Mouse (Mus musculus): Measurements from ENCODE around the gene Sowahd. TPM values are rescaled to one million over a fixed set of nuclear protein-coding genes. Genes with fewer than 3 reads are reported as not detected.

Sowahd gene
- total and polyA plus RNA-seq, 2 experiments from 2014 or later, result 0.09 TPM; not detected in 1

GRCm38 (mm10) chrX:37028378-37028777 lies 20.3 kb upstream of the Sowahd start:
- Histone ChIP-seq H3K4me1 (ENCODE audit: insufficient read depth, low read length) (no peaks in the 10 kb centered on the region), H3K9ac (replicated peaks; ENCODE audit: low read length) (no peak overlapping the region), H3K27ac (no peak overlapping the region), H3K9me3 (ENCODE audit: low read length) (no peaks in the 10 kb centered on the region), H3K27me3 (ENCODE audit: insufficient read depth, low read length) (no peaks in the 10 kb centered on the region), H3K36me3 (ENCODE audit: insufficient read depth, low read length) (no peaks in the 10 kb centered on the region), H3K4me3 (ENCODE audit: low read length) (no peak overlapping the region), H3K4me2 (ENCODE audit: low read depth, low read length) (no peak overlapping the region)
- TF ChIP-seq CTCF (IDR thresholded peaks at IDR 0.05; ENCODE audit: low read depth), result no peak
- WGBS, result 47% methylated on average over 3 of the region's 3 CpGs
- peak; percentile 76 for DNase-seq (ENCODE audit: low spot score)
- ATAC-seq, result peak; percentile 81

- Histone ChIP-seq H3K9me3 (ENCODE audit: low read length) (no peaks in the 10 kb centered on the region), H3K4me3 (ENCODE audit: low read length) (no peak overlapping the region), H3K4me1 (ENCODE audit: insufficient read depth, low read length) (no peaks in the 10 kb centered on the region), H3K36me3 (ENCODE audit: insufficient read depth, low read length) (no peaks in the 10 kb centered on the region), H3K27me3 (ENCODE audit: insufficient read depth, low read length) (no peaks in the 10 kb centered on the region), H3K27ac (no peak overlapping the region), H3K4me2 (ENCODE audit: low read depth, low read length) (no peak overlapping the region), H3K9ac (replicated peaks; ENCODE audit: low read length) (no peak overlapping the region)
- TF ChIP-seq CTCF (IDR thresholded peaks at IDR 0.05; ENCODE audit: low read depth), result peak; percentile 70
- DNase-seq (ENCODE audit: low spot score) (peak; percentile 69), ATAC-seq (no peak)
- 28% methylated on average over 9 of the region's 9 CpGs for WGBS
These were observed 5.9 kb upstream of the Sowahd start for GRCm38 (mm10) chrX:37042726-37043125.

GRCm38 (mm10) chrX:37048890-37049823 lies 512 bp downstream of the Sowahd start:
- Histone ChIP-seq H3K4me2 (ENCODE audit: low read depth, low read length) (peak overlapping the region; percentile 61), H3K9ac (replicated peaks; ENCODE audit: low read length) (no peak overlapping the region), H3K27me3 (ENCODE audit: insufficient read depth, low read length) (no peaks in the 10 kb centered on the region), H3K4me1 (ENCODE audit: insufficient read depth, low read length) (no peaks in the 10 kb centered on the region), H3K4me3 (ENCODE audit: low read length) (peak overlapping the region; percentile 37), H3K27ac (no peak overlapping the region), H3K9me3 (ENCODE audit: low read length) (no peaks in the 10 kb centered on the region), H3K36me3 (ENCODE audit: insufficient read depth, low read length) (no peaks in the 10 kb centered on the region)
- peak; percentile 22 for DNase-seq (ENCODE audit: low spot score)
- WGBS, result 28% methylated on average over 70 of the region's 70 CpGs
- 0 out of 2 replicates have a peak, but pooled peaks have one; percentile 24 for ATAC-seq
- TF ChIP-seq CTCF (IDR thresholded peaks at IDR 0.05; ENCODE audit: low read depth), result no peak

- Histone ChIP-seq H3K4me3 (ENCODE audit: low read length) (no peak overlapping the region), H3K9me3 (ENCODE audit: low read length) (no peaks in the 10 kb centered on the region), H3K27ac (no peak overlapping the region), H3K4me2 (ENCODE audit: low read depth, low read length) (no peak overlapping the region), H3K4me1 (ENCODE audit: insufficient read depth, low read length) (no peaks in the 10 kb centered on the region), H3K36me3 (ENCODE audit: insufficient read depth, low read length) (no peaks in the 10 kb centered on the region), H3K27me3 (ENCODE audit: insufficient read depth, low read length) (no peaks in the 10 kb centered on the region), H3K9ac (replicated peaks; ENCODE audit: low read length) (no peak overlapping the region)
- WGBS, result 86% methylated on average over 9 of the region's 9 CpGs
- TF ChIP-seq CTCF (IDR thresholded peaks at IDR 0.05; ENCODE audit: low read depth), result no peak
- DNase-seq (ENCODE audit: low spot score) (no peak), ATAC-seq (no peak)
These were observed 15.3 kb downstream of the Sowahd start for GRCm38 (mm10) chrX:37063902-37064301.

GRCm38 (mm10) chrX:37067299-37067698 lies 18.7 kb downstream of the Sowahd start:
- Histone ChIP-seq H3K27ac (no peak overlapping the region), H3K4me3 (ENCODE audit: low read length) (no peak overlapping the region), H3K27me3 (ENCODE audit: insufficient read depth, low read length) (no peaks in the 10 kb centered on the region), H3K9me3 (ENCODE audit: low read length) (no peaks in the 10 kb centered on the region), H3K4me2 (ENCODE audit: low read depth, low read length) (no peak overlapping the region), H3K9ac (replicated peaks; ENCODE audit: low read length) (no peak overlapping the region), H3K4me1 (ENCODE audit: insufficient read depth, low read length) (no peaks in the 10 kb centered on the region), H3K36me3 (ENCODE audit: insufficient read depth, low read length) (no peaks in the 10 kb centered on the region)
- DNase-seq (ENCODE audit: low spot score), result no peak
- TF ChIP-seq CTCF (IDR thresholded peaks at IDR 0.05; ENCODE audit: low read depth), result no peak
- 83% methylated on average over 3 of the region's 3 CpGs for WGBS
- no peak for ATAC-seq

- H3K4me2 ChIP-seq (ENCODE audit: low read depth, low read length), result no peak overlapping the region
- no peaks in the 10 kb centered on the region for H3K27me3 ChIP-seq (ENCODE audit: insufficient read depth, low read length)
- no peak for DNase-seq (ENCODE audit: low spot score)
- no peaks in the 10 kb centered on the region for H3K36me3 ChIP-seq (ENCODE audit: insufficient read depth, low read length)
- no peak overlapping the region for H3K4me3 ChIP-seq (ENCODE audit: low read length)
- TF ChIP-seq CTCF (IDR thresholded peaks at IDR 0.05; ENCODE audit: low read depth), result no peak
- H3K9ac ChIP-seq (replicated peaks; ENCODE audit: low read length), result no peak overlapping the region
- no peaks in the 10 kb centered on the region for H3K4me1 ChIP-seq (ENCODE audit: insufficient read depth, low read length)
- no peak overlapping the region for H3K27ac ChIP-seq
- 87% methylated on average over 5 of the region's 5 CpGs for WGBS
- no peaks in the 10 kb centered on the region for H3K9me3 ChIP-seq (ENCODE audit: low read length)
- no peak for ATAC-seq
These were observed 20.1 kb downstream of the Sowahd start for GRCm38 (mm10) chrX:37068766-37069165.

All from hindbrain, postnatal 0 days (tissue).